Mouse (Mus musculus): ENCODE measurements at regions not wholly inside any gene's neighbourhood (a gene's known extent, or its start where the extent isn't known, plus 50 kb on each side); places are given as distances from the start of the nearest gene placed in this dataset.

- TF ChIP-seq HCFC1 (IDR thresholded peaks at IDR 0.05; ENCODE audit: low read depth, low read length) (no peak), E2F4 (IDR thresholded peaks at IDR 0.05; ENCODE audit: insufficient replicate concordance, low read depth, low read length) (no peak), NRF1 (IDR thresholded peaks at IDR 0.05; ENCODE audit: low read depth, low read length) (no peak), BHLHE40 (IDR thresholded peaks at IDR 0.05; ENCODE audit: low read depth, low read length) (no peak), ZKSCAN1 (IDR thresholded peaks at IDR 0.05; ENCODE audit: borderline replicate concordance, low read depth, low read length) (no peak), POLR2A (IDR thresholded peaks at IDR 0.05; ENCODE audit: low read depth, low read length) (no peak), SMC3 (IDR thresholded peaks at IDR 0.05; ENCODE audit: low read depth, low read length) (no peak), GABPA (IDR thresholded peaks at IDR 0.05; ENCODE audit: insufficient replicate concordance, low read depth, low read length) (no peak), KAT2A (IDR thresholded peaks at IDR 0.05; ENCODE audit: insufficient replicate concordance, low read length) (no peak), USF2 (conservative IDR thresholded peaks at IDR 0.05; ENCODE audit: low read depth, low read length) (no peak), CTCF (conservative IDR thresholded peaks at IDR 0.05 in 1 of 2, IDR thresholded peaks at IDR 0.05 in 1 of 2; ENCODE audit: low read depth in 2 of 2, low read length in 2 of 2) (no peak), MEF2A (IDR thresholded peaks at IDR 0.05; ENCODE audit: borderline replicate concordance, low read depth, low read length) (no peak), ELF1 (IDR thresholded peaks at IDR 0.05; ENCODE audit: low read depth, low read length) (no peak), CHD2 (IDR thresholded peaks at IDR 0.05; ENCODE audit: low read length) (no peak), TBP (conservative IDR thresholded peaks at IDR 0.05; ENCODE audit: low read depth, low read length) (no peak), RAD21 (IDR thresholded peaks at IDR 0.05; ENCODE audit: low read depth, low read length) (no peak), EP300 (IDR thresholded peaks at IDR 0.05; ENCODE audit: low read length) (no peak), ZC3H11A (IDR thresholded peaks at IDR 0.05; ENCODE audit: low read depth, low read length) (no peak)
- no peak for DNase-seq (ENCODE audit: extremely low read depth)
- no peaks in the 10 kb centered on the region for H3K36me3 ChIP-seq (replicated peaks in 1 of 2; ENCODE audit: control insufficient read depth in 1 of 2, insufficient read depth in 1 of 2, low read length in 1 of 2)
- peaks cover 8 to 22% of the 10 kb centered on the region in 2 experiments for H3K4me1 ChIP-seq (ENCODE audit: control insufficient read depth in 1 of 2, insufficient read depth in 2 of 2)
- no peaks in the 10 kb centered on the region for H3K79me2 ChIP-seq (replicated peaks; ENCODE audit: control insufficient read depth, extremely low read depth, insufficient read depth, poor library complexity, severe bottlenecking)
- H3K27ac ChIP-seq (ENCODE audit: insufficient read depth, low read depth), result no peak overlapping the region
- H3K4me3 ChIP-seq (replicated peaks in 1 of 3; ENCODE audit: low read depth in 2 of 3, low read length in 2 of 3, poor library complexity in 1 of 3), result no peak overlapping the region
- no peak overlapping the region for H3K9ac ChIP-seq (ENCODE audit: insufficient read depth, low read depth)
- dilution Hi-C loops (cut with MboI; ENCODE audit: extremely low pct_ligation_motif_present, extremely low pct_unique_long_range_greater_than_20kb, low sequenced_read_pairs), result no loop called here
- H3K9me3 ChIP-seq (replicated peaks; ENCODE audit: low read length), result peaks cover 6% of the 10 kb centered on the region
- no peak overlapping the region for H3K4me2 ChIP-seq (ENCODE audit: insufficient read depth, low read depth, poor library complexity, severe bottlenecking)
- H3K27me3 ChIP-seq (replicated peaks), result no peaks in the 10 kb centered on the region
- in situ Hi-C loops (cut with MboI; ENCODE audit: low pct_ligation_motif_present, low pct_unique_long_range_greater_than_20kb, low sequenced_read_pairs), result no loop called here
Measured at GRCm38 (mm10) chr13:37642410-37643093, 135.6 kb upstream of the Rreb1 start.

DNA sequence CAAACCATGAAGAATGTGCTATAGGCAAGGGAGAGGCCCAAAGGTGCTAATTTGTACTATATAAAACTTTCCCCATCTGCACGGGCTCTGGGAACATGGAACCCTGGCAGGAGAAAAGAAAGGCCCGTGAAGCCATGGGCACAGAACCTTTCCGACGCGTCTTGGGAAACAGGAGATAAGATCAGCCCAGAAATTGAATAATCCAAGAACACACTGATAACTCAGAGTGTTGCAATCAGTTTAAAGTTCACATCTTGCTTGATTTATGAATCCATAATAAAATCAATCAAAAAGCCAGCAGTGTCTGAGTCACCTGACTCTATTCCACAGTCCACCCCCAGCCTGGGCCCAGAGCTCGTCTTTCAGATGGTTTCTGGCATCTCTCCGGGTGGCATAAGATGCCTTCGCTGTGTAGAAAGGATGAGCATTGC is 133.4 kb upstream of the Rreb1 start:
- Histone ChIP-seq H3K27me3 (replicated peaks) (no peaks in the 10 kb centered on the region), H3K79me2 (replicated peaks; ENCODE audit: control insufficient read depth, extremely low read depth, insufficient read depth, poor library complexity, severe bottlenecking) (no peaks in the 10 kb centered on the region), H3K9me3 (replicated peaks; ENCODE audit: low read length) (peaks cover 7% of the 10 kb centered on the region), H3K4me2 (ENCODE audit: insufficient read depth, low read depth, poor library complexity, severe bottlenecking) (no peak overlapping the region), H3K9ac (ENCODE audit: insufficient read depth, low read depth) (no peak overlapping the region), H3K4me3 (replicated peaks in 1 of 3; ENCODE audit: low read depth in 2 of 3, low read length in 2 of 3, poor library complexity in 1 of 3) (no peak overlapping the region), H3K27ac (ENCODE audit: insufficient read depth, low read depth) (no peak overlapping the region), H3K36me3 (replicated peaks in 1 of 2; ENCODE audit: control insufficient read depth in 1 of 2, insufficient read depth in 1 of 2, low read length in 1 of 2) (no peaks in the 10 kb centered on the region), H3K4me1 (ENCODE audit: control insufficient read depth in 1 of 2, insufficient read depth in 2 of 2) (peaks cover 6 to 14% of the 10 kb centered on the region in 2 experiments)
- in situ Hi-C loops (cut with MboI; ENCODE audit: low pct_ligation_motif_present, low pct_unique_long_range_greater_than_20kb, low sequenced_read_pairs), result no loop called here
- no peak for DNase-seq (ENCODE audit: extremely low read depth)
- no peak for TF ChIP-seq POLR2AphosphoS2 (IDR thresholded peaks at IDR 0.05; ENCODE audit: low read depth, low read length)
- TF ChIP-seq TCF12 (IDR thresholded peaks at IDR 0.05; ENCODE audit: low read depth, low read length), result no peak
- TF ChIP-seq HCFC1 (IDR thresholded peaks at IDR 0.05; ENCODE audit: low read depth, low read length), result no peak
- no peak for TF ChIP-seq JUN (IDR thresholded peaks at IDR 0.05; ENCODE audit: insufficient read depth, low read depth, low read length)
- no peak for TF ChIP-seq PAX5 (IDR thresholded peaks at IDR 0.05; ENCODE audit: low read length)
- no peak for TF ChIP-seq ZNF384 (IDR thresholded peaks at IDR 0.05; ENCODE audit: low read depth, low read length)
- no peak for TF ChIP-seq MAFK (IDR thresholded peaks at IDR 0.05; ENCODE audit: insufficient replicate concordance, low read length)
- no peak for TF ChIP-seq ELF1 (IDR thresholded peaks at IDR 0.05; ENCODE audit: low read depth, low read length)
- TF ChIP-seq TBP (conservative IDR thresholded peaks at IDR 0.05; ENCODE audit: low read depth, low read length), result no peak
- TF ChIP-seq SMC3 (IDR thresholded peaks at IDR 0.05; ENCODE audit: low read depth, low read length), result no peak
- TF ChIP-seq MAX (IDR thresholded peaks at IDR 0.05; ENCODE audit: low read length), result no peak
- TF ChIP-seq ZC3H11A (IDR thresholded peaks at IDR 0.05; ENCODE audit: low read depth, low read length), result no peak
- TF ChIP-seq CHD1 (IDR thresholded peaks at IDR 0.05; ENCODE audit: low read depth, low read length), result no peak
- TF ChIP-seq USF2 (conservative IDR thresholded peaks at IDR 0.05; ENCODE audit: low read depth, low read length), result no peak
- no peak for TF ChIP-seq BHLHE40 (IDR thresholded peaks at IDR 0.05; ENCODE audit: low read depth, low read length)
- dilution Hi-C loops (cut with MboI; ENCODE audit: extremely low pct_ligation_motif_present, extremely low pct_unique_long_range_greater_than_20kb, low sequenced_read_pairs), result no loop called here
